Mouse (Mus musculus): ENCODE measurements around the gene Rpl41.
"Not testable (repeated sequence)": the region's sequence is repeated elsewhere in the genome, so short reads cannot be mapped to it uniquely, and the experiment has no call there.

GRCm38 (mm10) chr10:128550144-128550823 is 1.2 kb upstream of the Rpl41 start:
- TF ChIP-seq CTCF (IDR thresholded peaks at IDR 0.05; ENCODE audit: borderline replicate concordance, extremely low read depth, insufficient read depth, insufficient read length); POLR2A (IDR thresholded peaks at IDR 0.05; ENCODE audit: borderline replicate concordance, extremely low read depth, insufficient read depth, insufficient read length, poor library complexity, severe bottlenecking): not testable (repeated sequence)
